Mouse (Mus musculus) ES-E14 (cell line): ENCODE measurements around the gene Ostc.

Experiments used
- HCFC1 ChIP-seq: IDR thresholded peaks from 2 replicates; pipeline ENCODE4 v1.6.1; 2012; ENCODE audit warnings: low read length, inconsistent platforms, borderline replicate concordance; ENCODE audit not compliant: insufficient read depth
- MAFK ChIP-seq: IDR thresholded peaks from 2 replicates; pipeline ENCODE4 v1.6.1; 2014; ENCODE audit warnings: mild to moderate bottlenecking, low read depth, low read length, inconsistent platforms; ENCODE audit not compliant: insufficient read depth
- ZC3H11A ChIP-seq: IDR thresholded peaks from 2 replicates; pipeline ENCODE4 v1.6.1; 2012; ENCODE audit warnings: low read depth, mild to moderate bottlenecking, inconsistent platforms, low read length, borderline replicate concordance
- ZNF384 ChIP-seq: IDR thresholded peaks from 2 replicates; pipeline ENCODE4 v1.6.1; 2012; ENCODE audit warnings: low read depth, low read length, inconsistent platforms

DNA sequence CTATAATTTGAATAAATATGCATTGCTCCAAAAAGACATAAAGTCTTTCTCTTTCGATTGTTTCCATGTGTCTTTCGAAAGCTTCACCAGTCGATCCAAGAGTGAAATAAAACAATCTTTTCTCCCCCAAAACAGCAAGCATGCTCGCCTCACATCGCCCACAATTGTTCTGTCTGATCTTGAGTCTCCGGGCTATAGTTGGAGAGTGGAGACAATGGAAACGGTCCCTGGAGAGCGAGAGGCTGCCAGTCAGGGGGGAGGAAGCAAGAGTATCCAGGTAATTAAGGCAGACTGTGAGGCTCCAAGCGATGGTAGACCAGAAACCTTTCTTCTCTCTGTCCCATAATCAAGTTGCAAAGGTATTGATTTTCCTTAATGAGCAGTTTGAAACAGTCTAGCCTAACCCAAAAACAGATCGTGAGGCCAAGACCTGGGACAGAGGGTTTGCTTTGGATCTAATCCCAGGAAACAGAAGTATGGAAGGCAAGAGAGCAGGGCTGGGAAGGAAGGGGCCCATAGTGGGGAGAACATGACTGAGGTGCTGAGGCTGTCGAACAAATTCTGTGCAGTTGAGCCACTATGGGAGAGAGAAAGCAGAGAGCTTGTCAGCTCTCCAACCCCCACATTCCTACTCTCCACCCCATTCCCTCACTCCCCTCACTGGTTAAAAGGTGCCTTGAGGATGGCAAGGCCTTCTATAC is 63.0 kb downstream of the Ostc start:
- no peak for TF ChIP-seq HCFC1
- TF ChIP-seq MAFK = no peak
- no peak for TF ChIP-seq ZC3H11A
- no peak for TF ChIP-seq ZNF384
